Mouse (Mus musculus) thymus, postnatal 25 days (tissue): ENCODE measurements around the gene Prrx1.

ENCODE experiments used
- DNase-seq: peaks from one replicate; pipeline ENCODE4 v3.0.0; 2022

Prrx1 gene

GRCm38 (mm10) chr1:163311006-163311836 lies 2.3 kb downstream of the Prrx1 start:
- no peak for DNase-seq

GRCm38 (mm10) chr1:163310023-163310754 lies 3.3 kb downstream of the Prrx1 start:
- no peak for DNase-seq

DNA sequence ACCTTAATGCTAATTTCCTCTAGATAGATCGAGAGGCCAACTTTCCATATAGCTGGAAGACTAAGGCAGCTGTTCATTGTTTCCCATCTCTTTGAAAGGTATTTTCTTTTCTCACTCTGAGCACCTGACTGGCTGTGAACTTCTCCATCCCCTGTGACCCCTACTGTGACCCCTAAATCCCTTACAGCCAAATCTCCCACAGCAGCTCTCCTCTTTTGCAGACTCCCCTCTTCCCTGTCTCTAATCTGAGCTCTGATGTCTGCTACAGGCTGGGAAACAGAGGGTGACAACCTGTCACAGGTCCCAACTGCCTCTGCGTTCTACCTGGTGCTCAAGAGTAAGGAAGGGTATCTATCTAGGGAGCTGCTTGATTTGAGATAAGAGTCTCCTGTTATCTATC lies 4.0 kb downstream of the Prrx1 start:
- no peak for DNase-seq

DNA sequence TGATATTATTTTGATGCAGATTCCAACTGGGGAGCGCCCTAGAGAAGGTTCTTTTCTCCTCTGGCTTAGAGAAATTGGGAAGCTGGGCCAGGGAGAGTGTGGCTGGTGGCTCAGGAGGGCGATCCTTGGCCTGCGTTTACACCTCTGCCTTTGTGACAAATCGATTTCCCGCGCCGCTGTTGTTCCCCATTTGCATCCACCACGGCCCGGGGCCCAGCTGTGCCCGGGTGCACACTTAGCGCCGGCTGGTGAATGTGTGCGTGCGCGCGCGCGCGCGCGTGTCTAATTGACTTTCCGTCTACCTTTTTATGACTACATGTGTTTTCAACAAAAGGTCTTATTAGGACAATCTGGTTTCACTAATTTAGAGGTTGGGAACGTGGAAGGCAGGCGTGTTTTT lies 4.9 kb downstream of the Prrx1 start:
- no peak for DNase-seq

DNA sequence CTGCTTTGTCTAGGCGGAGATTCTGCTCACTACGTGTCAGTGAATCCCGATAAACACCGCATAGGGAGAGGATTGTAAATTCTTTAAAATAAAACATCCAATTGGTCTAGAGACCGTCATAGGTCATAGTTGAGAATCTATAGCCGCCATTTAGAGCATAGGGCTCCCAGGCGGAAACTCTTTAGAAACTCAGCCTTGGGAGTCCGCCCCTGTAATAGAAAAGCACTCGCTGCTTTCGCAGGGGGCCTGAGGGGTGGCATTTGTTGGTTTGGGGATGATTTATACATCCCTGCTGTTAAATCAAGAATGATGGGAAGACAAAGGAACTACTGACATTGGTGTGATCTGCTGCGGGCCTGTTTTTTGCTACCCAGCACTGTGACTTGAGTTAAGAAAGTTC lies 5.8 kb downstream of the Prrx1 start:
- no peak for DNase-seq

DNA sequence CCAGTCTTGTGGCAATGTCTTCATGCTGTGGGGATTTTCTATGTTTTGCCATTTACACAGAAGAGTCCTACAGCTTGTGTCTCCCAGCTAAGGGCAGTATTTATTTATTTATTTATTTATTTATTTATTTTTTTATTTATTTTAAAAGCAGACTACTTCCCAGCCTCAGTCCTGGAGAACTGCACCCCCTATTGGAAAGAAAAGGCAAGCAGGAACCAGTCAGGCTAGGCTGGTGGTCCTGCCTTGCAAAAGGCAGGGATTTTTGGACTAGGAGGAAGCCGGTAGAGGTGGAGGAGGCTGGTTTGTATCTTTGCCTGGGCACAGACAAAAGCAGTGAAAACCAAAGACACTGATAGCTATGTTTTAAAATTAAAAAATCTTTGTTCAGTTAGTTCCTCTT lies 7.6 kb downstream of the Prrx1 start:
- no peak for DNase-seq

DNA sequence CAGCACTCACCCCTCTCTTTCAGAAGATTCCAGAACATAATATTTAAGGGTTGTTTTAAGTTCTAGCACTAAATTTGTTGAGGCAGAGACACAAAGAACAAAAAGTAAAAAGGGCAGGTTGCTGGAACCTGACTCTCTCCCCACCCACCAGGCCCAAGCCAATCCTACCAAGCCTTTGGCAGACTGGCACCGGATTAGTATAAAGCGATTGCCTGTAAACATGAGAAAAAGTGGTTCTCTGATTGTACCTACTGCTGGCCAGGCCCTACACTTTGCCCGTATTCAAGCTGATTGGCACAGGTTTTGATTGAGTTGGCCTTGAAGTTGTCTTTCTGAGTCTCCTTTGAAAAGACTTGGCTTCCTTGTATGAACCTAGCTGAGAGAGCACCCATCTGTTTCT lies 8.7 kb downstream of the Prrx1 start:
- no peak for DNase-seq

DNA sequence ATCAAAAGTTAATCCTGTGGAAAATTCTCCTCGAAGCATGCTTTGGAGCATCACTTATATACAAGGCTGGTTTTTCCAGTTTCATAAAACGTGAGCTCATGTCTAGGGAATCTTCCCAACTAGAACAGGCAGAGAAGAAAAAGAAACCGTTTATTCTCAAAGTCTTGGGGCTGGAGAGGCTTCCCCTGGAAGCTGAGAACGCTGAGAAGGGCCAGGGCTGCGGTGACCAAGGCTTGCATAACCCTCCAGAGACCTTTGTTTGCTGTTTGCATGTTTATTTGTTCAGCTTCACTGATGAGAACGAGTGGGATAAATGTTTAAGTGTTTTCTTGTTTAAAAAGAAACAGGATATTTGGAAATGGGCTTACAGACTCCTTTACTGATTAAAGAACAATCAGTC lies 11.2 kb downstream of the Prrx1 start:
- DNase-seq = no peak

DNA sequence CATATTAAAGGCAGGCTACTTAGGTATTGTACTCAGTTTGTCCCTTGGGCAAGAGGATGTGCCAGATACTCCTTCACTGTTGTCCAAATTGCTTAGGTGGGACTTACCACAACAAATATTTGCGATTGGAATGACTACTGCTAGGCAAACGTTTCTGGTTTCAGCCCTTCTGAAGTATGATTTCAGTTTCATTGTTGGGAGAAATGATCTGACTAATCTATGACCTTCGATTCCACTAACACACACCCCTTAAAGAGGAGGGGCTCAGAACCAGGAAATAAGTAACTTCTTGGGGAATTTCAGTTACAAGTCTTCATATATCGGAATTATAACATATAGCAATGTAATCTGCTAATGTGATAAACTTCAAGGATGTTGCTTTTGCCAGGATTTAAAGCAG lies 20.4 kb downstream of the Prrx1 start:
- no peak for DNase-seq

DNA sequence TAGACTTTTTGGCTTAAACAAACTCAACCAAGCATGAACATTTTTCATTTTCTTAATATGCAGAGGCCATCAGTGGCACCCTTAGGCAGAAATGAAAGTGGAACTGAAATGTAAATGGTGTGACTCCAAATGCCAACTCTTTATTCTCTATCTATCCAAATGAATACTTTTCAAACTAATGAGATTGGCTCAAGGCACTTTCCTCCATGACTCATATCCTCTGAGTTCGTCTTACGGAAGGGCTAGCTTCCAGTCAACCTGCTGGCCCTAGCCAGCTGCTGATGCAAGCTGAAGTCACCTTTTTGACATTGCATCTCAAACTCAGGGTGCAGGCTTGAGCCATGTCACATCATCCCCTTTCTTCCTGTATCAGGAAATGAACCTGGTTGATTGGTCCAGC lies 21.6 kb downstream of the Prrx1 start:
- no peak for DNase-seq

DNA sequence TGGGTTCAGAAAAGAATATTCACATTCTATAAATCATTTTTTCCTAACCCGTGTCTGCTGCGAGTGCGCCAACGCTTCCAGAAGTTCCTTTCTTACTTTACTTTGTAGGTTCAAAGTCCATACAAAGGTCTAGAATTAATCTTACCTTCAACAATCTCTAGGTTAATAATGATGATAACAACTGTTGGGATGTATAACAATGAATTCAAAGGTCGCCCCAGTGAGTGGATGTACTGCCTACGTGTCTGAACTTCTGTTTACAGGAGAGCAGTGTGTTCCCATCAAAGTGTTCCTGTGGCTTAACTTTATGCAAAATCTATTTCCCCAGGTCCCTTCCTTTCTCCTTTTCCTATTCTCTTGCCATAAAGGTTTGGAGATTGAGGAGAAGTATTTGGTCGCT lies 24.4 kb downstream of the Prrx1 start:
- DNase-seq = no peak

DNA sequence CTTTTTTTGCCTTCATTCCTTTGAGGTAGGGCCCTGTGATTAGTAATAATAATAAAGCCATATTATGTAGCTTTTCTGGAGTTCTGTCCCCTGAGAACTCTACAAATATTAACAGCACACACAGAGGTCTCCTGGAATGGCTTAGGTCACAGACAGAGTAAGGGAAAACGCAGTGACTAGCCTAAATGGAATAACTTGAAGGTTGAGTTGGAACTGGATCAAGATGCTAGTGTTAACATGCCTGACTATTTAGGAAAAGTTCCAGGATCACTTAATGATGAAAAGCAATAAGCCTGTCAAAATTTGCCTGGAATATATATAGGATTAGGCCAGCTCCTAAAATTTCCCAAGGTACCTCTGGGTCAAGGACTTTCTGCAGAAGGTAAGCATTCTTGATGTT lies 28.0 kb downstream of the Prrx1 start:
- no peak for DNase-seq

GRCm38 (mm10) chr1:163285136-163285535 lies 28.4 kb downstream of the Prrx1 start:
- DNase-seq = no peak

DNA sequence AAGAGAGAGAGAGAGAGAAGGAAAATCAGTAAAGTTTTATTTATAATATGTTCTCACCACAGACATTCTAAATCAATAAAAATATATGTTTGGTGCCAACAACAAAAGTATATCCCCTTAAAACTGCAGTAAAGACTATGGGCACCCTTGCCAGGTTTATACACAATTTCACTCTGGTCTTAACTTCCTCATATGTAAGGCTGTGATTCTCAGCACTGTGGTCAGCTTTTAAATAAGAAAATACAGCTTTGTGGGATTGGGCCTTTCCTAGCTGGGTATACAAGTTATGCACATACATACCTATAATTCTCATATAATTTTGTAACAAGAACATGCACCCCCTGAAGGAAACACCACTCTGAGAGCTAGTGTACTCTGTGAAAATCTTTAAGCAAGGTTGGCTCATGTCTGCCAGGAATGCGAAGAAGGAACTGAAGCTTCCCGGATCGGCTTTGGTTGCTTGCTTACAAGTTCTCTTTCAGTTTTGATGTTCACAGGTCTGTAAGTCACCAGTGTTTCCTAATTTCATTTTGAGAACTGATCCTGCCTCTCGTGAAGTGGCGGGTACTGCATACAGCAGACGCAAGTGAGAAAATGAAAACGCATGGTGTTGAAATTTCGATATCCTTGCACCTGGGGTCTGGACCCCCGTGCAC lies 29.4 kb downstream of the Prrx1 start:
- DNase-seq = no peak

- DNase-seq = no peak
Measured at GRCm38 (mm10) chr1:163281450-163282198, 31.9 kb downstream of the Prrx1 start.

DNA sequence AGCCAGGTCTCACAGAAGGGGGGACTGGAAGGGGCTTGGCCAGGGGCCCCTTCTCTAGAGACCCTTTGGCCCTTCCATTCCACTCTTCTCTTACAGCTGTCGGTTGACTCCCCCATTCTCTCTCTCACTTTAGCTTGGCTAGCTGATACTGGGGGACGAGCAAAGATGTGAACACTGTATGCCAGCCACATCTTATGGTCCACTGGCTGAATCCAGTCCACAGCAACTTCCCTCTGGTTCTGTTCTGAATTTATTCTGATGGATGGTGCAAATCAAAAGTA lies 32.7 kb downstream of the Prrx1 start:
- DNase-seq = no peak

GRCm38 (mm10) chr1:163280097-163280841 lies 33.2 kb downstream of the Prrx1 start:
- DNase-seq = no peak

- DNase-seq = no peak
Measured at GRCm38 (mm10) chr1:163277069-163277468, 36.4 kb downstream of the Prrx1 start.

GRCm38 (mm10) chr1:163274919-163275318 lies 38.6 kb downstream of the Prrx1 start:
- no peak for DNase-seq

DNA sequence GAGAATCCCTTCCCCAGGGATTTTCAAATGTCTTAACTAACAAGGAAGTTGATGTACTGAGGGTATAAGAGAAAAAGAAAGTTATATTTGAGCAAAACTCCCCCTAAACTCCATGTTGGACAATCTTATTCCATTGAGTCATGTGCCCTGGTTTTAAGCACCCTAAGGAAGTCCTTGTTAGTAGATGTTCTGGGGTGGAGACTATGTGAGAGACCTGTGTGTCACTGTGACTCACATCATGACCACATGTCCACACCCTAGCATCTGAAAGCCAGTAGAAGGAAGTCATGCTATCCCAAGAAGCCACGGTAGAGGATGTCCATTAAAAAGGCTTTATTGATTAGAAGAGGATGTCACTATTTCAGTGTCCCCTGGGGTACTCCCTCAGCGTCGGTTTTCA lies 40.4 kb downstream of the Prrx1 start:
- DNase-seq = no peak

DNA sequence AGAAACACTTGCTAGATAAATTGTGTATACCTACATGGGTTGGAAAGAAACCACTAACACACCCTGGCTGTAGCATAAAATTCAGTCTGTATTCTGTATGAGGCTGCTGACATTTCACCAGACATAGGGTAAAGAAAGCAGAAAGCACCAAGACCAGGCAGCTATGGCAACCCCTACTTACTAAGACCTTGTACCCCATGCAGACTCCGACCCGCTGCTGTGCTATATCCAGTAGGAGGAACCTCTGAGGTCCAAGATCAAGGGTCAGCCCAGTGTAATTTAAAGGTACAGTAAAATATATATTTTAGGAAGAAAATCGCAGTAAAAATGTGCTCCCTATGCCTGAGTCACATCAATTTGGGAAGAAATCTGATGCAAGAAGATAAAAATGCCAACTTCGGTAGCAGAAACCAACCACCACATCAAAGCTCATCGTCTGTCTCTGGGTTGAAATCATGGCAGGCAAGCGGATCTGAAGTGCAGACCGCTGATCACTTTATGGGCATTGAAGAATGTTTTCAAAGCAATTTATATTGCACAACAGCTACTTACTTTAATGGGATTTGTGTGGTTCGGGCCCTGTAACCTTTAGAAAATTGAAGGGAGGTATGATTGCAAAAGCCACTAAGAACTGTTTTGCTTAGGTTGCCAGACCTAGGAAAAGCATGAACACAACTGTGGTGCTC lies 46.5 kb downstream of the Prrx1 start:
- DNase-seq = no peak

DNA sequence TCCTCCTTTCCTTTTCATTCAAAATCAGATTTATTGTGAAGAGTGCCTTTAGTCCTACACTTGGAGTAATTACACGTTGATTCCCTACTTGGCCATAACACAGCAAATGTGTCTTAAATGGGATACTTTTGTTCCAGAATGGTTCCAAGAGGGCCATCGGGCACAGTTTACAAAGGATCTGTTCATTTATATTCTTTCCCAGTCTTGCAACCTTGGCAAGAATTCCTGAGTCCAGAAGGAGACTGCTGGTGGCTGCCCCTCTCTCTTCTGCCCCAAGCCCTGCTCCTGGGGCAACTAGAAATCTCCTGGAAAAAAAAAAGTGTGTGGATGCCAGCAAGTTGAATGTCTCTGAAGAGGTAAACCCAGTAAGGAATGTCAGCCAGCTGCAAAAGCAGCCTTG lies 56.2 kb downstream of the Prrx1 start:
- no peak for DNase-seq
